Mouse (Mus musculus) erythroid progenitor cell, adult 5-6 weeks (primary cell): ENCODE measurements around the gene Gm42906. TPM values are rescaled to one million over a fixed set of nuclear protein-coding genes. Genes with fewer than 3 reads are reported as not detected.

ENCODE experiments used
- ATAC-seq: replicated peaks from 2 replicates; pipeline ENCODE4 v1.8.0; 2016; ENCODE audit warnings: moderate number of reproducible peaks, mild to moderate bottlenecking, moderate TSS enrichment, inconsistent platforms; ENCODE audit not compliant: poor library complexity, low FRiP score, severe bottlenecking
- total RNA-seq, 2 experiments: library from RNA; stranded (forward) in 1 of 2; stranded (reverse) in 1 of 2; fragments of 150-400 nt in 1 of 2; fragments of 186-747, 209-891 nt in 1 of 2; gene quantifications; 2 replicates each; pipeline versions ENCODE4 v1.2.3 to v1.2.4; 2015 to 2017; ENCODE audit warnings: low replicate concordance in 2 of 2

Gene Gm42906
- total RNA-seq, 2 experiments from 2014 or later: not detected

- no peak for ATAC-seq
These were observed 226.7 kb downstream of the Gm42906 start for GRCm38 (mm10) chr5:151201220-151201619.

GRCm38 (mm10) chr5:151199235-151199634 is 228.7 kb downstream of the Gm42906 start:
- no peak for ATAC-seq

GRCm38 (mm10) chr5:151196603-151197272 is 231.2 kb downstream of the Gm42906 start:
- no peak for ATAC-seq

- no peak for ATAC-seq
These were observed 234.0 kb downstream of the Gm42906 start for GRCm38 (mm10) chr5:151193885-151194520.

GRCm38 (mm10) chr5:151192266-151192665 is 235.7 kb downstream of the Gm42906 start:
- ATAC-seq: no peak

- no peak for ATAC-seq
These were observed 237.2 kb downstream of the Gm42906 start for GRCm38 (mm10) chr5:151190764-151191163.

GRCm38 (mm10) chr5:151189789-151190378 is 238.1 kb downstream of the Gm42906 start:
- ATAC-seq: no peak; the same call in 1 of the 2 replicates

- ATAC-seq: no peak
These were observed 238.6 kb downstream of the Gm42906 start for GRCm38 (mm10) chr5:151189321-151189720.

- no peak for ATAC-seq
These were observed 239.3 kb downstream of the Gm42906 start for GRCm38 (mm10) chr5:151188659-151189058.

GRCm38 (mm10) chr5:151187336-151187735 is 240.6 kb downstream of the Gm42906 start:
- ATAC-seq: no peak

- no peak for ATAC-seq
These were observed 242.6 kb downstream of the Gm42906 start for GRCm38 (mm10) chr5:151185286-151185856.

GRCm38 (mm10) chr5:151183656-151184240 is 244.2 kb downstream of the Gm42906 start:
- ATAC-seq: no peak

- no peak for ATAC-seq
These were observed 246.7 kb downstream of the Gm42906 start for GRCm38 (mm10) chr5:151181288-151181687.

GRCm38 (mm10) chr5:151180176-151180785 is 247.7 kb downstream of the Gm42906 start:
- ATAC-seq: no peak

GRCm38 (mm10) chr5:151177171-151177570 is 250.8 kb downstream of the Gm42906 start:
- no peak for ATAC-seq

GRCm38 (mm10) chr5:151175897-151176313 is 252.1 kb downstream of the Gm42906 start:
- no peak for ATAC-seq

- ATAC-seq: no peak
These were observed 253.2 kb downstream of the Gm42906 start for GRCm38 (mm10) chr5:151174485-151175460.

GRCm38 (mm10) chr5:151173774-151174173 is 254.2 kb downstream of the Gm42906 start:
- ATAC-seq: no peak
